Mouse (Mus musculus) hindbrain, embryonic 16.5 days (tissue): Measurements from ENCODE around the gene Arid5b. TPM values are rescaled to one million over a fixed set of nuclear protein-coding genes. Genes with fewer than 3 reads are reported as not detected.

Experiments used
- ATAC-seq: fragments of 200-750 bp; cut with Nextera tagmentation; 2 replicates; pipeline ENCODE4 v1.8.0; 2017; ENCODE audit warnings: moderate TSS enrichment, moderate library complexity
- H3K27ac ChIP-seq: fragments of 300-500 bp; sonication (generic); 2 replicates; pipeline ENCODE4 v1.5.1; 2014; ENCODE audit warnings: low read depth, mild to moderate bottlenecking, control low read depth, low read length, moderate library complexity
- H3K27me3 ChIP-seq: fragments of 300-500 bp; sonication (generic); replicated peaks from 2 replicates; pipeline ENCODE4 v1.6.1; 2014; ENCODE audit warnings: low read length; ENCODE audit not compliant: control insufficient read depth, insufficient read depth
- H3K36me3 ChIP-seq: fragments of 300-500 bp; sonication (generic); 2 replicates; pipeline ENCODE4 v1.6.1; 2014; ENCODE audit warnings: mild to moderate bottlenecking, low read length, moderate library complexity, mixed read lengths; ENCODE audit not compliant: control insufficient read depth, insufficient read depth
- H3K4me1 ChIP-seq: fragments of 300-500 bp; sonication (generic); 2 replicates; pipeline ENCODE4 v1.6.1; 2014; ENCODE audit warnings: low read depth, low read length; ENCODE audit not compliant: control insufficient read depth, insufficient read depth
- H3K4me2 ChIP-seq: fragments of 300-500 bp; sonication (generic); 2 replicates; pipeline ENCODE4 v1.6.1; 2014; ENCODE audit warnings: mild to moderate bottlenecking, low read length, control low read depth, moderate library complexity
- H3K4me3 ChIP-seq: fragments of 300-500 bp; sonication (generic); 2 replicates; pipeline ENCODE4 v1.5.1; 2014; ENCODE audit warnings: mild to moderate bottlenecking, low read length, control low read depth, moderate library complexity
- H3K9ac ChIP-seq: fragments of 300-500 bp; sonication (generic); 2 replicates; pipeline ENCODE4 v1.6.1; 2014; ENCODE audit warnings: low read depth, mild to moderate bottlenecking, control low read depth, low read length, moderate library complexity
- H3K9me3 ChIP-seq: fragments of 300-500 bp; sonication (generic); 2 replicates; pipeline ENCODE4 v1.6.1; 2014; ENCODE audit warnings: mild to moderate bottlenecking, low read length, moderate library complexity; ENCODE audit not compliant: control insufficient read depth
- WGBS: fragments of 180-500 bp; shearing (Covaris S2); extraction: QIAGEN DNeasy Blood & Tissue Kit; methylation state at CpG from one replicate; pipeline ENCODE4 v1.1.7; 2014; 5-methylcytosine and 5-hydroxymethylcytosine counted together
- polyA plus RNA-seq: library from polyadenylated mRNA; unstranded; fragments of >200 nt; fragmentation: Nextera tagmentation; extraction: Ambion mirVana; gene quantifications from 2 replicates; pipeline ENCODE4 v1.2.1, GENCODE M21; 2015

The Arid5b gene
- polyA plus RNA-seq, 1 experiment from 2014 or later = 16.6 TPM

DNA sequence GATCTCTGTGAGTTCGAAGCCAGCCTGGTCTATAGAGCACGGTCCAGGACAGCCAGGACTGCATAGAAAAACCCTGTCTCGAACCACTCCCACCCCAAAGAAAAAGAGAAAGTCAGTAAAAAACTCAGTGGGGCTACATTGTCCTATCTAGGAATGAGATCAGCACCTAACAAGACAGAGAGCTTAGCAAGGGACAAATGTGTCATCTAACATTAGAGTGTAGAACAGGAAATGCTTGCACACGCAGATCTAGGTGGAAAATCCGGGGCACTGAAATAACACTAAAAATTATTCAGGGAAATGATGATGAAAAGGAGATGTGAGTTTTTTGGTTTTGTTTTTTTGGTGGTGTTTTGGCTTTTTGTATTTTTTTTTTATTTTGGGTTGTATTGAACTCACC, 212.4 kb downstream of the Arid5b start:
- no peak overlapping the region for H3K4me3 ChIP-seq
- H3K9ac ChIP-seq = no peak overlapping the region
- H3K4me2 ChIP-seq = no peak overlapping the region
- H3K36me3 ChIP-seq = no peaks in the 10 kb centered on the region
- peaks cover 7% of the 10 kb centered on the region for H3K4me1 ChIP-seq
- no peaks in the 10 kb centered on the region for H3K9me3 ChIP-seq
- H3K27ac ChIP-seq = no peak overlapping the region
- no peaks in the 10 kb centered on the region for H3K27me3 ChIP-seq
- no peak for ATAC-seq
- WGBS = 93% methylated on average over 5 of the region's 5 CpGs

DNA sequence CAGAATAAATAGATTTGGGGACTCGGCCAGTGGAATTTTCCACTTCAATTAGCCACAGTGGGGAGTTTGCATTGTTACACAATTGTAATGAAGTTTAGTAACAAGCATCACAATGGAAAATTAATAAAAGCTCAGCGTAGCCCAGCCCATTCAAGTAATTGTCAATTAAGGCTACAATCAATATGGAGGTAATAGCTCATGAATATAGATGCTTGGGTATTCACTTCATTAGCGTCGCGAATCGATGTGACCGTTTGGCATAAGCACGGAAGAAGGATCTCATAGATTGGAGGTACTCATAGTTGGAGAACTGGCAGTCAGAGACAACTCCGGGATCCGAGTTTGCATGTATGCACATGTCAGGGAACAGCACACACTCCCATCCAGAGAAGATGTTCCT, 214.0 kb downstream of the Arid5b start:
- ATAC-seq = no peak
- Histone ChIP-seq H3K9ac (no peak overlapping the region), H3K4me2 (peak overlapping the region; percentile 41), H3K27ac (no peak overlapping the region), H3K4me3 (no peak overlapping the region), H3K9me3 (no peaks in the 10 kb centered on the region), H3K36me3 (no peaks in the 10 kb centered on the region), H3K4me1 (peaks cover 7% of the 10 kb centered on the region), H3K27me3 (no peaks in the 10 kb centered on the region)
- 21% methylated on average over 10 of the region's 10 CpGs for WGBS

DNA sequence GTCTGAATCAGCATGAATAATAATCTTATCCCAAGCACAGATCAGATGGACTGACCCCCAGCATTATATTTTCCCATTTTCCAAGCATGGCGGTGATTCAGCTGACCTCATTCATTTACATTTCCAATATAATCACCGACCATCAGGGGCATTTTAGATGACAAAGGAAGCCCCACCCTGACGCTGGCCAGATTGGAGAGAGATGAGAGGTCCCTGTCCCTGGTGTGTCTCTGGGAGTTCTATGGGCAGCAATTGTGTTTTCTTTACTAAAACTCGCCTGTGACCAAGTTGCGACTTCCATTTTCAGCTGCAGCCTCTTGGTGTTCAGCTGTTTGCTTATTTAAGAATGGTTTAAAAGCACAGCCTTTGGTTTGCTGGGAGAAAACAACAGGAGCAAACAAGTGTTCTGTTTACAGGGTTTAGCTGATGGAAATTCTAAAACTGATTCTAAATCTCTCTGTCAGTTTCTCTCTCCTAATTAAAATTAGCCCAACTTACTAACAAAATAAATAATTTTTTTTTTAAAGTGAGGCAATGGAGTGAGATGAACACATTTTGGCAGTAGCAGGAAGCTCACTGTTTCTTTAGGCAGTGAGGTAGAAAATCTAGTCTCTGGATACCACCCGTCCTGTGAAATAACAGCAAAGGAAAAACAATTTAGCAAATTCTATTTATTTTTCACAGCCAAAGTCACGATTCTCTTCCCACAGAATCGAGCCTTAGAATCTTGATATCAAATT, 214.6 kb downstream of the Arid5b start:
- Histone ChIP-seq H3K27me3 (no peaks in the 10 kb centered on the region), H3K36me3 (no peaks in the 10 kb centered on the region), H3K9me3 (no peaks in the 10 kb centered on the region), H3K4me3 (no peak overlapping the region), H3K27ac (0 out of 2 replicates have a peak overlapping the region, but pooled peaks have one; percentile 9), H3K4me1 (peaks cover 7% of the 10 kb centered on the region), H3K9ac (no peak overlapping the region), H3K4me2 (peak overlapping the region; percentile 41)
- 14% methylated on average over 8 of the region's 8 CpGs for WGBS
- no peak for ATAC-seq

DNA sequence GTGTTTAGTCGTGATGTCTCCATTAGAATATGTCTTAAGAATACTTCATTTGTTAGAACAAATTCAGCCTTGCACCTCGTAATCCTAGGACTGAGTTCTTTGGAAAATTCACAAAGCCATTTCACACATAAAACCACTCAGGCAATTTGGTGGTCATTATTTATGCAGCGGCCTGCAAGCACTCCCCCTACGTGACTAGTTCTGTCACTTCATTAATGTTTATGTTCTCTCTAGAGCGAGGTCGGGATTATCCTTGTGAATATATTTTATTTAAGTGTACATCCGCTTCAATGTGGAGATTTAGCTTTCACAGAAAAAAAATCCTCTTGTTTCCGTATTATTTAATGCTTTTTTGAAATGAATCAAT, 217.3 kb downstream of the Arid5b start:
- no peak overlapping the region for H3K4me2 ChIP-seq

DNA sequence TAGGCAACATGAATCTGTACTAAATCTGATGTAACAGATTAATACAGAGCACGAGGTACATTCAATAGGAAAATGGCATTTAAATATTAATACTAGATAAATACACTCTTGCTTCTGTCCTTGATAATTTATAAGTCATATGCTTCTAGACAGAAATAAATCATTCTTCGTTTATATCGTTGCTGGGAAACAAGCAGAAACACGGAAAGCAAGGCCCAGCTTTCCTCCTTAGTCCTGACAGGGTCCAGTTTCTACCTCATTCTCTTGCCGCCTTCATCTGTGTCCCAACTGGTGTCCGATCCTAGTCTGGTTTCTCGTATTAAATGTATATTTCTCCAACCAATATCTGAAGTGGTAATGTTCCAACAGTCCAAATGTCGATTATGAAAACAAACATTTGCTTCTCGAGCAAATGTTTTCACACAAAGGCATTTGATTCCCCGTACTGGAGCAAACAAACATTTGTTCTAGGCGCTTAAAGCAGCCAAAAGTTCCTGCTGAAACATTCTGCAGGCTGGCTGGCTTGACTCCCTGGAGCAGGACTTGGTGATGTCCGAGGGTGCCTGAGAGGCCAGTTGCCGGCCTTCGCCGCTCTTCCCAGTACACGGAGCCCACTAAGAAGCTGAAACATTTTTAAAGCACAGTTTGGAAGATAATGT, 217.8 kb downstream of the Arid5b start:
- no peak for ATAC-seq
- no peak overlapping the region for H3K4me2 ChIP-seq
- 43% methylated on average over 16 of the region's 16 CpGs for WGBS

More for the DNA sequence above, 217.3 kb downstream of the Arid5b start:
- Histone ChIP-seq H3K9me3 (no peaks in the 10 kb centered on the region), H3K4me1 (peaks cover 7% of the 10 kb centered on the region), H3K27me3 (no peaks in the 10 kb centered on the region), H3K9ac (no peak overlapping the region), H3K4me3 (no peak overlapping the region), H3K27ac (0 out of 2 replicates have a peak overlapping the region, but pooled peaks have one; percentile 9), H3K36me3 (no peaks in the 10 kb centered on the region)
- 37% methylated on average over 8 of the region's 8 CpGs for WGBS
- no peak for ATAC-seq

DNA sequence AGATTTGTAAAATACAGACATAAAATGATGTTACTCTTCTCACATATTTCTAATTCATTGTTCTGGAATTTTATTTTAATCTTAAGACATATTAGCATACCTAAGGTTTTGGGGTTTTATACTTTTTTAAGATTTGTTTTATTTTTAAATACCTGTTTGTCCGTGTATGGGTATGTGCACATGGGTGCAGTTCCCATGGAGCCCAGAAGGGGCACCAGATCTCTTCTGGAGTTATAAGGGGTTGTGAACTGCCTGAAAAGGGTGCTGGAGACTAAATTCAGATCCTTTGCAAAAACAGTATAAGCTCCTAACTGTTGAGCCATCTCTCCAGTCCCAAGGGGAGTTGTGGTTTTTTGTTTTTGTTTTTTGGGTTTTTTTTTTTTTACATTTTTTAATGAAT, 220.2 kb downstream of the Arid5b start:
- Histone ChIP-seq H3K9me3 (no peaks in the 10 kb centered on the region), H3K27ac (no peak overlapping the region), H3K4me1 (no peaks in the 10 kb centered on the region; the same call in 1 of the 2 replicates), H3K4me2 (no peak overlapping the region), H3K4me3 (no peak overlapping the region), H3K27me3 (no peaks in the 10 kb centered on the region), H3K36me3 (no peaks in the 10 kb centered on the region), H3K9ac (no peak overlapping the region)
- WGBS = 94% methylated on average over 1 of the region's 1 CpGs
- no peak for ATAC-seq

More for the DNA sequence above, 217.8 kb downstream of the Arid5b start:
- H3K4me3 ChIP-seq = no peak overlapping the region
- H3K36me3 ChIP-seq = no peaks in the 10 kb centered on the region
- no peaks in the 10 kb centered on the region for H3K27me3 ChIP-seq
- H3K4me1 ChIP-seq = peaks cover 7% of the 10 kb centered on the region
- H3K9ac ChIP-seq = no peak overlapping the region
- 0 out of 2 replicates have a peak overlapping the region, but pooled peaks have one; percentile 9 for H3K27ac ChIP-seq
- H3K9me3 ChIP-seq = no peaks in the 10 kb centered on the region

DNA sequence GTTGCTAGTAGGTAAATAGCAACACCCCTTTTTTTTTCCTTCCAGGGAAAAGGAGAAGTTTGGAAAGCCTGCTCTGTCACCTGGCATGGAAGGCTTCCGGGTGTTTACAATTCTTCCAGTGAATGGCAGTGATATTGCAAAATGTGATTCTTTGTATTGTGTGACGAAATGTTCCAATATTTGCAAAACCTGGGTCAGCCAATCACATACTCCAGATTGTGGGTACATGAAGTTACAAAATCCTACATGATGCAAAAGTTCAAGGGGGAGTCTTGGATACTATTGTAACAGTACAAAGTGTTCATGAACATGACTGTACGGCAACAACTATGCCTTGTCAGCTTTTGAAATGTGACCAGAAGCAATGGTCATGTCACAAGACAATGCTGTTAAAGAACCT, 220.7 kb downstream of the Arid5b start:
- no peaks in the 10 kb centered on the region for H3K36me3 ChIP-seq
- WGBS = 92% methylated on average over 3 of the region's 3 CpGs
- no peaks in the 10 kb centered on the region; the same call in 1 of the 2 replicates for H3K4me1 ChIP-seq
- no peak for ATAC-seq
- no peaks in the 10 kb centered on the region for H3K27me3 ChIP-seq
- H3K27ac ChIP-seq = no peak overlapping the region
- no peak overlapping the region for H3K4me2 ChIP-seq
- H3K9ac ChIP-seq = no peak overlapping the region
- no peak overlapping the region for H3K4me3 ChIP-seq
- H3K9me3 ChIP-seq = no peaks in the 10 kb centered on the region

DNA sequence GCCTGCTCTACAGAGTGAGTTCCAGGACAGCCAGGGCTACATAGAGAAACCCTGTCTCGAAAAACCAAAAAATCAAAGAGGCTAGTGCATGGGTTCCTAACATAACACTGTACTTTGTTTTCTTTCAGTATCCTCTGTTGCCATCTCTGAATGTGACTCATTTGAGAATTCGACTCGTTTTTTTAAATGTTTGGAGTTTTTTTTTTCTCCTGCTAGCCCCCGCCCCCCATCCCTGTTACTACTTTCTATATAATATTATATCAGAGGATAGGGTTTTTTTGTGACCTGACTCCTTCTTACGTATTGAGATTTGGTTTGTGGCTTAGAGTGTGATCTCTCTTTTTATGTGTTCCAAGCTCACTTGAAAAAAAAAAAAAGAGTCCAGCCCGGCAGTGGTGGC, 223.8 kb downstream of the Arid5b start:
- H3K4me1 ChIP-seq = no peaks in the 10 kb centered on the region
- ATAC-seq = no peak
- WGBS = 91% methylated on average over 6 of the region's 6 CpGs

DNA sequence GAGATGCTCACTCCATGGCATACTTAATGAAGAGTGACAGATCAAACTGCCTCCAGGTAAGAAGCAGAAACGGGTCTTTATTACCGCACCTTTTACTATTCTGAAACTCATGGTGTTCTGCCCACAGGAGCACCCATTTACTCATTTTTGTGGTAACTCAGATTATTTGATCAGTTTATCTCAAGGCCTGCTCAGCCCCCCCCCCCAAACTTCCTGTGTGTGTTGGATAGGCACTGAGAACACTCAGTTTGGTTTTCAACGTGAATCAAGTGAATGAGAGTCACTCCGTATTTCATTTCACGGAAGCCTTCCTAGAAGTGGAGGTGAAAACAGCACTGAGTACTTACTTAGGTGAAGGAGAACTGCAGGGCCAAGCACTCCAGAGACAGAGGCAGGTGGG, 224.4 kb downstream of the Arid5b start:
- no peaks in the 10 kb centered on the region for H3K36me3 ChIP-seq
- 75% methylated on average over 5 of the region's 5 CpGs for WGBS
- ATAC-seq = no peak
- no peak overlapping the region for H3K4me3 ChIP-seq
- no peaks in the 10 kb centered on the region for H3K4me1 ChIP-seq
- no peak overlapping the region for H3K9ac ChIP-seq
- H3K27ac ChIP-seq = no peak overlapping the region
- no peaks in the 10 kb centered on the region for H3K9me3 ChIP-seq
- no peaks in the 10 kb centered on the region for H3K27me3 ChIP-seq
- no peak overlapping the region for H3K4me2 ChIP-seq

More for the DNA sequence above, 223.8 kb downstream of the Arid5b start:
- no peak overlapping the region for H3K27ac ChIP-seq
- H3K27me3 ChIP-seq = no peaks in the 10 kb centered on the region
- H3K4me2 ChIP-seq = no peak overlapping the region
- H3K9me3 ChIP-seq = no peaks in the 10 kb centered on the region
- H3K4me3 ChIP-seq = no peak overlapping the region
- H3K36me3 ChIP-seq = no peaks in the 10 kb centered on the region
- no peak overlapping the region for H3K9ac ChIP-seq
